Mouse (Mus musculus) cerebellum, adult 2 months (tissue): Measurements from ENCODE around the gene Cdk2ap1. TPM values are rescaled to one million over a fixed set of nuclear protein-coding genes. Genes with fewer than 3 reads are reported as not detected.
"Not testable (repeated sequence)": the region's sequence is repeated elsewhere in the genome, so short reads cannot be mapped to it uniquely, and the experiment has no call there.

Experiments
- DNase-seq, 2 experiments: peaks; one replicate each; pipeline ENCODE4 v3.0.0; 2021
- H3K27ac ChIP-seq: fragments of 200-500 bp; 2 replicates; pipeline ENCODE4 v1.5.1; 2012; ENCODE audit warnings: low read length, control low read depth, inconsistent platforms; ENCODE audit not compliant: insufficient read depth
- H3K27me3 ChIP-seq: fragments of 200-500 bp; 2 replicates; pipeline ENCODE4 v1.6.1; 2012; ENCODE audit warnings: inconsistent platforms, mild to moderate bottlenecking, low read length, moderate library complexity; ENCODE audit not compliant: control insufficient read depth, insufficient read depth
- H3K4me1 ChIP-seq: fragments of 200-500 bp; 2 replicates; pipeline ENCODE4 v1.6.1; 2011; ENCODE audit warnings: low read length; ENCODE audit not compliant: control insufficient read depth, insufficient read depth
- H3K4me3 ChIP-seq: fragments of 200-500 bp; replicated peaks from 2 replicates; pipeline ENCODE3; 2011; ENCODE audit warnings: mild to moderate bottlenecking, low read depth, low read length, control low read depth; ENCODE audit not compliant: insufficient read depth
- CTCF ChIP-seq: fragments of 200-500 bp; IDR thresholded peaks from 2 replicates; pipeline ENCODE4 v1.5.1; 2011; ENCODE audit warnings: low read depth, mild to moderate bottlenecking, control low read depth, low read length, moderate library complexity, borderline replicate concordance; ENCODE audit not compliant: insufficient read depth
- POLR2A ChIP-seq: fragments of 200-500 bp; IDR thresholded peaks from 2 replicates; pipeline ENCODE4 v1.6.1; 2011; ENCODE audit warnings: low read length, control low read depth, borderline replicate concordance; ENCODE audit not compliant: insufficient read depth
- WGBS: fragments of 180-500 bp; shearing (Covaris S2); methylation state at CpG from one replicate; pipeline ENCODE4 v1.1.7; 2018; 5-methylcytosine and 5-hydroxymethylcytosine counted together
- polyA plus RNA-seq: library from polyadenylated mRNA; depleted of rRNA; stranded (reverse); fragments of >200 nt; gene quantifications from 2 replicates; pipeline ENCODE4 v1.2.3, GENCODE M21; 2012; rRNA removed

Cdk2ap1 gene
- polyA plus RNA-seq, 1 experiment = 279 TPM

- not testable (repeated sequence) for H3K4me1 ChIP-seq, H3K27ac ChIP-seq, H3K27me3 ChIP-seq, H3K4me3 ChIP-seq
- TF ChIP-seq CTCF = peak; percentile 62
- DNase-seq = peak in 1 of 2 experiments; percentile 29
- 47% methylated on average over 4 of the region's 4 CpGs for WGBS
Observed at GRCm38 (mm10) chr5:124299307-124299706, 63.6 kb downstream of the Cdk2ap1 start.

GRCm38 (mm10) chr5:124296475-124296874 is 66.4 kb downstream of the Cdk2ap1 start:
- Histone ChIP-seq H3K27me3 (no peaks in the 10 kb centered on the region), H3K27ac (no peak overlapping the region), H3K4me1 (no peaks in the 10 kb centered on the region; the same call in 1 of the 2 replicates), H3K4me3 (no peak overlapping the region)
- 94% methylated on average over 4 of the region's 4 CpGs for WGBS
- TF ChIP-seq CTCF (no peak), POLR2A (no peak)
- DNase-seq = no peak

Other genes starting within 250 kb of the Cdk2ap1 start
- 81.6 and 91.0 TPM in 2 replicates for gene Arl6ip4, start 247.0 kb downstream of the Cdk2ap1 start, polyA plus RNA-seq
- gene Pitpnm2, start 113.3 kb downstream of the Cdk2ap1 start, polyA plus RNA-seq = 54.2 and 64.2 TPM in 2 replicates
- gene Mphosph9, start 35.1 kb downstream of the Cdk2ap1 start, polyA plus RNA-seq = 27.2 and 32.6 TPM in 2 replicates
- gene 2810006K23Rik, start 35.0 kb downstream of the Cdk2ap1 start, polyA plus RNA-seq = 10.5 and 12.0 TPM in 2 replicates
- 48.3 and 50.3 TPM in 2 replicates for gene Sbno1, start 62.9 kb upstream of the Cdk2ap1 start, polyA plus RNA-seq
- 59.1 and 61.6 TPM in 2 replicates for gene Kmt5a, start 76.8 kb upstream of the Cdk2ap1 start, polyA plus RNA-seq
- 18.1 and 18.4 TPM in 2 replicates for gene Rilpl2, start 115.3 kb upstream of the Cdk2ap1 start, polyA plus RNA-seq
- gene Snrnp35, start 120.1 kb upstream of the Cdk2ap1 start, polyA plus RNA-seq = 12.3 and 13.1 TPM in 2 replicates
- gene Rilpl1, start 168.3 kb upstream of the Cdk2ap1 start, polyA plus RNA-seq = 20.2 and 22.7 TPM in 2 replicates
- 120 and 124 TPM in 2 replicates for gene Tmed2, start 177.6 kb upstream of the Cdk2ap1 start, polyA plus RNA-seq
- 37.9 and 41.6 TPM in 2 replicates for gene Ddx55, start 189.8 kb upstream of the Cdk2ap1 start, polyA plus RNA-seq
- gene Eif2b1, start 216.0 kb upstream of the Cdk2ap1 start, polyA plus RNA-seq = 36.7 and 38.4 TPM in 2 replicates
- 46.0 and 46.1 TPM in 2 replicates for gene Gtf2h3, start 216.1 kb upstream of the Cdk2ap1 start, polyA plus RNA-seq